Mouse (Mus musculus) adrenal gland, postnatal 36 days (tissue): ENCODE results near the gene Adgrg2. TPM values are rescaled to one million over a fixed set of nuclear protein-coding genes. Genes with fewer than 3 reads are reported as not detected.

Source experiments
- DNase-seq, 2 experiments: peaks; one replicate each; pipeline ENCODE4 v3.0.0; 2021; ENCODE audit warnings: mixed read lengths in 1 of 2
- long read RNA-seq, 2 experiments: library from polyadenylated mRNA; stranded (forward); transcript quantifications; one replicate each; pipeline ENCODE4 v2.0.0; 2021; ENCODE audit warnings: borderline sequencing depth in 2 of 2
- total RNA-seq, 2 experiments: library from RNA; stranded (reverse); gene quantifications; 2 replicates each; pipeline ENCODE4 v1.2.3; 2021

The Adgrg2 gene
- 1 to 10 TPM; 4.8 to 7.4 TPM for total RNA-seq
- long read RNA-seq, experiment 1, result 0 reads
- long read RNA-seq, experiment 2, result 0 reads

DNA sequence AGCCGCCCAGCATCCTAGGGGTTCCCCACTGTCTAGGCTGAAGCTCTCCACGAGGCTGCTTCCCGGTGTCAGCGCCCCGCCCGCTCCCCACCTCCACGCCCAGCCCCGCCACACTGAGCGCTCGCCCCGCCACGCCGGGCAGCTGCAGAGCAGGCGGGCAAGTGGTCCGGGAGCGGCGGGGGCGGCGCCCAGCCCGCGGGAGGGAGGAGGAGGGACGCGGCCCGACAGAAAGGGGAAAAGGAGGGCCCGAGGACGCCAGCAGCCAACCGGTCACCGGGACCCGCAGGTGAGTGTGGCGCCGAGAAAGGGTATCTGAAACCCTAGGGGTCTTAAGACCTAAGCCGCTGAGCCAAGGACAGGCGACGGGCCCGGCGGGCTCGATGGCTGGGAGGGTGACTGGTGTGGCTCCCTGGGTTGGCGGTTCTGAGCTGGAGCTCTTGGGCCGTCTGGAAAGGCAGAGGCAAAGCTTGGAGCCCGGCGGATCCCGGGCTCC is at the start of gene Adgrg2:
Gene Adgrg2, plus strand, starts transcription at position 227 of the 493 bp plus-strand sequence.
- peak; percentile 47 to 50 for DNase-seq

DNA sequence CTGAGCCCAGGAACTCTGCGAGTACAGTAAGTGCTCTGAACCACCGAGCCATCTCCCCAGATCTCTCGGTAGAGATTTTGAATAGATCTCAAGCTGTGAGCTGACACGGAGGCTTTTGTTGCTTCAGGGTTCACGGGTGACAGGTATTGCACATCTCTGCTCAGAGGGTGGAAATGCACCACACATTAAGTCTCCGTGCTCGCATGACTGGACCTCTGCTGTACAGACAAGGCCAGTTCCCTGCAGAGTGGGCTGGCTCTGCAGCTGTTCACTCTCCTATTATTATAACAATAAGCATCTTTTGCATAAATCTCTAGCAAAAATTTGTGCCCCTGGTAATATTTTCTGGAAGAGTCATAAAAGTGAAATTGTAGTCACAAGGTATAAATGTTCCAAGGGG is 39.5 kb upstream of the Adgrg2 start:
- DNase-seq, result no peak

DNA sequence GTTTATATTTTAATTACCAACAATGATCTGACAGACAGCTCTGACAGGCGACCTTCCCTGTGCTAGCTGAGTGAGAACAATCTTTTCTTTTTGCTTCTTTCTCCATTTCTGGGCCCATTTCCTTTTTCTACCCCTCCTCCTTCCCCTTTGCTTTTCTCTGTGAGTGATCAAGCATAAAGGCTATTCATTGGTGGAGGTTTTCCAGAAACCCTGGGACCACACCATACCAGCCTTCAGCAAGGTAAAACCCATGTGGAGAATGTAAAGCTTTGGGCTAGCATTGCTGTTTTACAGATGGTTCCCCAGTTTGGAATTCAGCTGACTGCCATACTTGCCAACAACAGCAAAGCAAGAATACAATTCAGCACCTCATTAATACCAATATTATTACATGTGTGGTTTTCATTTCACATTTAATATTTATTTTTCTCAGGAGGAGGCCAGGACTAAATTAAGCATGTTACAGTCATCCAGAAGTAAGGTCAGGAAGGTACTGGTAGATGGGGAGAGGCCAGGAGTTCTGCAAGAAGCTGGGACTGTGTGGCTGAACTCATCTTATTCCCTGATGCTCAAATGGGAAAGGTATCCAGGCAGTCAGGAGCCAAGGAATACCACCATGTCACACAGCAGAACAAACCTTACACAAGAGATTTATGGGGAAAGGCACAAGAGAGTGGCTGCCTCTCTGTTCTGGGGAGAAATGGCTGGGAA is 38.4 kb upstream of the Adgrg2 start:
- no peak for DNase-seq

DNA sequence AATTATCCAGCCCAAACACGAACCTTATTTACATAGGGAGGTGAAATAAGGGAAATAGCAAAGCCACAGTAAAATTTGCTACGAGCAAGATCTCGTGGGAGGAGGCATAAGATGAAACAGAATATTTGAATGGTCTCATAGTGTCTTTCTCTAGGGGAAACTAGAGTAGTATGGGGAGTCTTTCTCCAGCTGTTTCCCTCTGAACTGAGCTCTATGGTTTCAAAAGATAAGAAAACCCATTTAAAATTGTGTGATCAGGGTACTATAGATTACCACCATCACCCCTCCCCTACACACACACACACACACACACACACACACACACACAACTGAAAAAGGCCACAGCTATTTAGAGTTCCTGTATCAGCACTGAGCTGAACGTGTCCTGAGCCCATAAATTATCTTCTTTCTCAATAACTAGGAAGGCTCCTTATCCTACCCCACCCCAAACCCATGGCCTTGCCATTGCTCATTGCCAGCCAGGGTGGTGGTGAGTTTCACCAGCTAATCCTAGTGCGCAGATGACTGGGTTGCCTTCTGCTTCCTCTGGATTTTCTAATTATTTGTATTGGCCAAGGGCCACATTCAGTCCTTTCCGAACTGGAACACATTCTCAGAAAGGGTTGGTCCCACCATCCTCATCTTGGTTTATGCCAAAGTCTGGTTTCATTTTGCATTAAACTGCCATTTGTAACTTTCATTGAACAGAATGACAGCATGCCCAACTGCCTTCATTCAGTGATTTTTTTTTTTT is 5.6 kb upstream of the Adgrg2 start:
- peak; percentile 16 to 53 for DNase-seq

DNA sequence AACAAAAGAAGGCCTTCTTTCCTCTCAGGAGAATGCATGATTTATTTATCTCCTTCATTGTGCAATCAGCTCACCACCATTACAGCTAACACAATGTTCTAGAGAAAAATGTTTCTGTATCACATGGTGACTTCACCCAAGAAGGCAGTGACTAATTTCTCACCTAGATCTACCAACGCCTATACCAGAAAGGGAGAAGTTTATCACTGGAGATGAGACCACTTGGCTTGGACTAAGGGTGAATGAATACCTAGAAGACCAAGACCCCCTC is 5.1 kb upstream of the Adgrg2 start:
- no peak for DNase-seq

DNA sequence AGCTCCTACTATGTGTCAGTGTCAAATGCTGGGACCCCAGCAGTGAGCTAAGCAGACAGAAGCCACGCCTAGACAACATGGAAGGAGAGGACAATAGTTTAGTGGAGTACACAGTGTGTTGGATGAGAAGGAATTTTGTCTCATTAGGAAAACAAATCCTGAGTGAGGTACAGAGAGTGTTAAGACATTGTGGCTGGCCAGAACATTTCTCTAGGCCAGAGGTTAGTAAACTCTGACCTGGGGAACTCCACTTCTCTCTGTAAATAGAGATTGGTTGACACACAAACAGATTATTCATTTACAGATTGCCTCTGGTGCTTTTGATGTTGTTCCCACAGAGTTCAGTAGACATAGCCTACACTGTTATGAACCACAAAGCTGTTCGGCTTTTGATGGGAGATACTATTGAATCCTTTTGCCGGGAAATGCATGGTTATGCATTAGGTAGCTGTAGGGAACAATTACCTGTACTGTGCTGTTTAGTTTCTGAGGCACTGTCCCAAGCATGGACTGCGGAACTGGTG is 22.5 kb downstream of the Adgrg2 start:
- no peak for DNase-seq

DNA sequence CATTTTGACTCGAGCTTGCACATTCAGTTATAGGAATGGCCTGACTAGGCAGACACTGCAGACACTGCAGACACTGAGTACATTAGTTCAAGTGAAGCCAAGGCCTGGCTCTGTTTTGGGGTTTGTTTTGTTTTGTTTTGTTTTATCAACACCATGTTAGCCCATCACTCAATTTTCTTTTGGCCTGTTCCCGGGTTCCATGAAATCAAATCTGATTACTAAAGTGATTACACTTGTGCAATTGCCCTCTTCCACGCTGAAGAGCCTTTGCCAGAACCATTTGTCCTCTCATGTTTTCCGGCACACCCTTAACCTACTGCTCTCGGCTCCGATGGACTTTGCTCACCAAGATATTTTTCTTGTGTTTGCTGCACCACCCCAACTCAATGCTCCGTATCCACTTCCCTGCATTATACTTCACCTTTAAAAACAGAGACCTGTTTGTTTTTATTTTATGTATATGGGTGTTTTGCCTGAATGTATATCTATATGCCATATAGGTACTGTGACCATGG is 23.4 kb downstream of the Adgrg2 start:
- no peak for DNase-seq

DNA sequence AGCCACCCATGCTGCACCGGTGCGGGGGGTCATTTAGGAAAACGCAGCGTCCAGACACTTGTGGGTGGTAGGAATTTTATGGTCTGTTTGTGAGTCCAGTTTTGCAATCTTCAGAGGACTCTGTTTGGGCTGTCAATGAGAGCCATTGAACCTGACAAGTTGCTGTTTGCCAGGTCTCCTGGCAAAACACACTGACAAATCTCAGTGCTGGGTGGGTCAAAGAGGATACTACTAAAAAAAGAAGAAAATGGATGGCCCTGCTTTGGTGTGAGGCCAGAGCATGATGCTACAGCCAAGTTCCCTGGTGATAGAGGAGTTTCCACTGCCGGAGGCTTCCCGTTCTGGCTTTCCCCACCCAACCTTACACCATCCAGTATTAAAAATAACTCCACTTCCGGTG is 27.9 kb downstream of the Adgrg2 start:
- DNase-seq, result peak in 1 of 2 experiments; percentile 15

DNA sequence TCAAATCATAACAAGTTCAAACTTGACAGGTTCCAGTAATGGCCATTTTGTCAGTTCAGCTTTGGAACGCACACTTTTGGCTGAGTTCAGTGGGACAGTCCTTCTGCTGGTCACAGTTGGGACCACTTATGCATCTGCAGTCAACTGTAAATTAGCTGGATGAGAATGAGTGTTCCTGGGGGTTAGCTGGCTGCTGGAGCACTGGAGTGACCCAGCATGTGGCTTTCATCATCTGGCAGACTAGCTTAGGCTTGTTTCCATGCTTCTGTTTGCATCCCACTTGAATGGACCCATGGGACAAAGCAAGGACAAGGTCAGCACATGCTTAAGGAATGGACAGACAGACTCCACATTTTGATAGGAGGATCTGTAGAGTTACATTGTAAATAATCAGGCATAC is 33.2 kb downstream of the Adgrg2 start:
- no peak for DNase-seq

DNA sequence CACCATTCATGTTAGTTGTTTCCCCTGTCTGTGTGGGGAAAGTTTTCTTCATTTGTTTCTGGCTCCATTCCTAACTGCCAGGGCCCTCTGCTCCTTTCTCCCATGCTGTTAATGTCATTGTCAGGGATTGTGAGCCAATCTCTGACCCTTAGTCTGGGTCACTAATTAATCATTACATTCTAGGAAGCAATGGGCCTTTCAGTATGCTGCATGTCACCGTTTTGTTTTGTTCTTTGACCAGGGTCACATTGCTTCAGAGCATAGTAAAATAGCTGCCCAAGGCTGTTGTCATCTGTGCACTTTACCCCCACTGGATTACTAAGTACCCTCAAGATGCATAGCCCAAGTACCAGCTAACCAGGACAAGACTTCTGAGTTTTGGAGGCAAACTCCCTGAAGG is 36.0 kb downstream of the Adgrg2 start:
- DNase-seq, result no peak

DNA sequence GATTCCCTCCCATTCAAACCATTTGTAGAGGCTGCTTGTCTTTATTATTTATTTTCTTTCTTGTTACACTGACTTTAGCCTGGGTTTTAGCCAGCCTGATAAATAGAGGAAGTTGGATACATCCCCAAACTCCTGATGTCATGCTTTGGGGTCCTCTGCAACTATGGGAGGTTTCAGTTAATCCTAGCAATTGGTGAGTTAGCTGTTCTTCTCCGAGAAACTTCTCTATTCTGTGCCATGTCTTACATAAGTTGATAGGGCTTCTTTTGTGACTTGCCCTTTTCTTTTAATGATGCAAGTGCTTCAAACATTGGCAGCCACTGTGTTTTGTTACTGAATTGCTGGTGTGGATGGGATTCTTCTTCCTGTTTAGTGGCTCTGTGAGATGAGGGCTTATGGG is 36.4 kb downstream of the Adgrg2 start:
- DNase-seq, result no peak

DNA sequence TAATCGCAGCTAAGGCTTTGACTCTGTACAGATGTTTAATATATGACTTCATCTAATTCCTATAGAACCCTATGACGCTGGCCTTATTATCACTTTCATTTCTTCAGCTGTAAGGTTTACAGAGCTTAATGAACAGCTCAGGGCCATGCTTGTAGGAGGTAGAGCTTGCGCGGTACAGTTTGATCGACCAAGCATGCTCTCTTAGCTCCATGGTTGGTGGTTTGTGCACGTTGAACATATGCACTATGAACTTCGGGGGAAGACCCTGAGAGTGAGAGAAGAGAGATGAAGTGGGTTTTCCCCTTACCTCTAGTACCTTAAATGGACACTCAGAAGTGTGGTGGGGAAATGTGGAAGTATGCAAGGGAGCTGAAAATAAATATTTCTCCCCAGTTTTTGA is 41.7 kb downstream of the Adgrg2 start:
- no peak for DNase-seq

DNA sequence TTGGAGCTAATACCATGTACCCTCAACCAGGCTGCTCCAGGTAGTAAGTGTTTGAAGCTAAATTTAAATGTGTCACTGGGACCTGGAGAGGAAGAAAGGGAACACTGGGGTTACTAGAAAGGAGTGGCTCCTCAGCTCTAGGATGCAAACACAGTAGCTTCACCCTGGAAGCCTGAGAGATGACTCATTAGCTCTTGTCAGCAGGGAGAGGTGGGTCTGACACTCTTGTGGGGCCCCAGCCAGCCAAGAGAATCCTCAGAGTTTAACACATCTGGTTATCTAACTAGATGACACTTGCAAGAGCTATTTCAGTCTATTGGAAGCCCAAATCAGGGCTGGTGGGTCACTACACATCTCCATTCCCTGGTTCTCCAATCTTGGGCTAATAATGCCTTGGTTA is 50.8 kb downstream of the Adgrg2 start:
- DNase-seq, result no peak

DNA sequence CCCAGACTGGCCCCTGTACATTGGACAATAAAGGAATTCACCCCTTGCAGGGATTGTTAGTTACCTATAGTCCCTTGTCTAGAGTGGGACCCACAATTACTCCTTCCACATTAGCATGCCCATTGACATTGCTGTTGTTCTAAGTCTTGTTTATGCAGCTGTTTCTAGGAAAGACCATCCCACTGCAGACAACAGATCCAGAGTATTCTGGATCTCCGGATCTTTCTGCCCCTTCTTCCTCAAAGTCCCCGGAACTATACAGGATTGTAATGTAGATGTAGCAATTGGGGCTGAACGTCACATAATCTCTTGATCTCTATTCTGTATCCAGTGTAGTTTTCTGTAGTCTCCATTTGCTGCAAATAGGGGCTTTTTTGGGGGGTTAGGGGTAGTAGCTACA is 57.9 kb downstream of the Adgrg2 start:
- no peak for DNase-seq

DNA sequence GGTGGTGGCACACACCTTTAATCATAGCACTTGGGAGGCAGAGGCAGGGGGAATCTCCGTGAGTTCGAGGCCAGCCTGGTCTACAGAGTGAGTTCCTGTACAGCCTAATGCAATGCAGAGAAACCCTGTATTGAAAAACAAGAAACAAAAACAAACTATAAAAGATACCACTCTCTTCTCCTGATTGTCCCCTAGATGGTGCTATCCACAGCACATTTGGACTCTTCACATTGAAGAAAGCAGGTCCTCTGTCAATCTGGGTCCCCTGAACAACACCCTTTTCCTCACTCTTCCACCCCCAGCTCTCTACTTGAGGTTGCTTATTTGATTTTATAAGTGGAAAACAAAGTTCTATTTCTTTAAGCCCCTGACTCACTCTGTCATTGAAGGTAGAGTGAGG is 58.9 kb downstream of the Adgrg2 start:
- no peak for DNase-seq

DNA sequence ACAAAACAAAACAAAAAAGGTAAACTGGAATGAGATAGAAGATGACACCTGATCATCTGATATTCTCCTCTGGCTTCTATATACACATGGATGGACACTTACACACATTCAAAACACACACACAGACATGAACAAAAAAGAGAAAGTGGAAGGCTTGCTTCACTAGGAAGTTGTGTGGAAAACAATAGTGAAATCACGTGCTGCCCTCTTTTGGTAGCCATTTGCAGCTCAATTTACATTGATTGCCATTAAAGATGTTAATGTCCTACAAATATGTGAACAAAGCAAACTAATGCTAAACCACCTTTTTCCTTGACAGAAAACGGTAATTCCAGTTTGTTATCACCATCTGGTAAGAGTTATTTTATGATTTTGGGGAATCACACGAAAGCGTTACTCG is 65.2 kb downstream of the Adgrg2 start:
- peak in 1 of 2 experiments; percentile 15 for DNase-seq

DNA sequence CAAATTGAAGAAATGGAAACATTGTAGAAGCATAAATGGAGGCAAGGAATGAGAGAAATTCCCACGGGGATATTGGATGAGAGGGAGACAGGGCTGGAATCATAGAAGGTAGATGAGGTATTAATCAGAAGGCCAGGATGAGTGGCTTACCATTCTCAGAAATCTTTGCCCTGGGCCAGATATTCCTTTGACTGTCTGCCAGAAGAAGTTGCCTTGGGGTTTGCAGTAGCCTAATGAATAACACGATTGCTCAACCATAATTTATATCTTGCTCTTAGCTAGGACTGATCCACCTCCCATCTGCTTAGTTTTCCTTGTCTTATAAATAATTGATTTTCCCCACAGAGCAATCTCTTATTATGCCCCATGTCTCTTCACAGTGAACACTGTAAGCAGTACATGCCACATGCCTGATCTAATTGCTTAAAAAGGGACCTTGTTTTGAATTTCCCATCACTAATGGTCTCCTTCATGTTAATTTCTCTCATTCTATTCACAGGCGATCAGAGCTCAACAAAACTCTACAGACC is 80.8 kb downstream of the Adgrg2 start:
- peak; percentile 6 to 16 for DNase-seq

DNA sequence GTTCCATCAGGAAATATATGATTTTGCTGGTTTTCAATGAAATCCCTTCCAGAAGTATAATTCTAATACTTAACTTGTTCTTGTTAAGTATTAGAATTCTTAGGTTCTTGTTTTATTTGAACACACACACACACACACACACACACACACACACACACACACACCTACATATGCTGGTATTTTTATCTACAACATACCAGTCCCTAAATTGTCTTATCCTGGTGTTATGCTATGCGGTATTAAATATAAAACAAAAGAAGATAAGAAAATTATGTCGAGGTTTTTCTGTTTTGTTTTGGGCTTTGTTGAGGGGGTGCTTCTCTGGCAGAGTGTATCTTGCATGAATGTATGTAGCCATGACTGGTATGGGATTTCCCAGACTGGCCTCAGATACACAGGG is 99.3 kb downstream of the Adgrg2 start:
- no peak for DNase-seq

DNA sequence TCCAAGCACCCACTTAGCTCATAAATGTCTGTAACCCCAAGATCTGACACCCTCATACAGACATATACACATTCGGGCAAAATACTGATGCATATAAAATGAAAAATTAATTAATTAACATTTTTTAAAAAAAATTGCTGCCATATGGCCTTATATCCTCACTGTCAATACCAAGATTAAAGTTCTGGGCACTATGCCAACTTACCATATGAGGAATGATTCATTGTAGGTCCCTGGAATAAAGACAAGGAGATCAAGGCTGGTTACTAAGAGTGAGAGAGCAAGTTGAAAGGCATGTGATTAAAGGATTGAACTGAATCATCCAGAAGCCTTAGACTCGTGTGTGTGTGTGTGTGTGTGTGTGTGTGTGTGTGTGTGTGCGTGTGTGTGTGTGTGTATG is 103.8 kb downstream of the Adgrg2 start:
- peak in 1 of 2 experiments; percentile 3 for DNase-seq

DNA sequence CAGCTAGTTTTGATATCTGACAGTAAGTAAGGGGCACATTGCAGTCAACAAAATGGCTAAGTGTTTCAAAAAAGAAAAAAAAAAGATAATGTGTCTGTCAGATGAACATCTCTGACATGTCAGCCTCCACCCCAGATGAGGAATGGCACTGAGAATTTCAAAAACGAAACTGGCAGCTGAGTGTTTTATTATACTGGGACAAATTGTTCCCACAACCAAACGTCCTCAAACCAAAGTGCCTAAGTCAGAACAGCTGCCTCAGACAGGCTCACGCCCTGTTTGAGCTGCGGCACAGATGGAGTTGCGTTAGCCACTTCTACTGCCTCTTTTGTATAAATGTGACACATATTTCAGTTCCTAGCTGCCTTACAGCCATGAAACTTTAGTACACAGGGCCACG is 104.4 kb downstream of the Adgrg2 start:
- DNase-seq, result peak in 1 of 2 experiments; percentile 2

DNA sequence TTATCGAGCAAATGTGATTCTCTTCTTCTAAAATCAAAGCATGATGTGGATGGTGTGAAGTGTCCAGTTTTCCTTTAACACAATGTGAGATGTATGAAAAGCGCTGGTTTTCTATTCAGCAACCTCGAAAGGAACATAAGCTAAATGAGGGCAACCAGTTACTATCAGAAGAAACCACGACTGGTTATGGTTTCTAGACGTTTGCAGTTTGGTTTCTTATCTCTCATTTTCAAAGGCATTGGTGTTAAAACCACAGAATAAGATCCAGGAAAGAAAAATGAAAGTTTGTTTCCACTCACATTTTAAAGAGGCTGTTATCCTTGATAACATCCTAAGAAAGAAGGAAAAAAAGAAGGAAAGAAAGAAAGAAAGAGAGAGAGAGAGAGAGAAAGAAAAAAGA is 106.0 kb downstream of the Adgrg2 start:
- no peak for DNase-seq

DNA sequence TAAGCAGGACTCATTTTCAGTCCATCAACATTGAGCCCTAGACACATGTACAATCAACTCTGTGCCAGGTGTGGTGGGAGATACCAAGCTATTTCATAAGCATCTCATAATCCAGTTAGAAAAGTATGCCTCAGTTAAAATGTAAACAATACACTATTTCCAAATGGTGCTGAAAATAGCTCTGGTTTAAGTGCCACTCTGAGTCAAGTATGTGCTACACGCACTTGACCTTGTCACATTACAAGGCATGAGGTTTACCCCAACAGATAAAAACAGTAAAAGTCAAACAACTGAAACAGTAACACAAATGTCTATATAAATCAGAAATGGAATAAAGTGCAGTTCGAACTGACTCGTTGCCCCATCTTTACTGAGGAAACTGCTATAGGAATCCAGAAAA is 110.6 kb downstream of the Adgrg2 start:
- DNase-seq, result no peak

DNA sequence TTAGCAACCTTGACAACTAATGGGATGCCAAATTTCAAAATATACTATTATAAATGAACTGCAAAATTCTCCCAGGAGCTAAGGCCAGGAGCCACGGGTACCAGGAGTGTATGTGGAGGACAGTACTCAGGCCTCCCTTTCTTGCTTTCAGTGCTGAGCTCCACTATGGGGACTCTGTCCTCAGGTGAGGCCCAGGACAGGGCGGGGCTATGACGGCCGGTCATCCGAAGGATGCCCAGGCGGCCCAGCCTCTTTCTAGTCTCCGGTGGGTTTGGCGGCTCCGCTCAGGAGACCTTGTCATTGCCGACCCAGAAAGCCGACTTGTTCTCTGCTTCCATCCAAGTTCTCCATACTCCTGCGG is 111.2 kb downstream of the Adgrg2 start:
- DNase-seq, result no peak
